Mouse (Mus musculus) lung, postnatal 0 days (tissue): ENCODE results near the gene Elp6.

Experiments
- CTCF ChIP-seq: IDR thresholded peaks from 2 replicates; pipeline ENCODE4 v1.5.1; 2016; ENCODE audit warnings: antibody characterized with exemption, mild to moderate bottlenecking
- EP300 ChIP-seq: IDR thresholded peaks from 2 replicates; pipeline ENCODE4 v1.6.1; 2016; ENCODE audit warnings: antibody characterized with exemption, mild to moderate bottlenecking, control low read depth

DNA sequence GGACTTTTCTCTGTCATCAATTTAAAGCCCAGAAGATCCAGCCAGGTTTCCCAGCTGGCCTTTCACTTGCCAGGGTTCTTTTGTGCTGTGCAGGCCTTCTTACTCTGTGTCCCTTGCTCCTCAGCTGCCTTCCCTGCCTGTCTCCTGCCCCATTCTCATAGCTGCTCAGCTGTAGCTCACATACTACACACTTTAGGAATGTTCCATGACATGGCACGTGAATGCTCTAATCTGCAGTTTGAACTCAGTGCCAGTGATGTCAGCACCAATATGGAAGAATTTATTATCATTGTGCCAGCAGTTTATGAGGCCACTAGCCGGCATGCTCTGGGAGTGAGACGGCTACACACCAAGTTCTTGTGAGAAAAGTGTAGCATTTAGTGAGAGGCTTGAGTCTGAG, 64.9 kb downstream of the Elp6 start:
- TF ChIP-seq CTCF (no peak), EP300 (no peak)
